Mouse (Mus musculus) lung, adult 2 months (tissue): Measurements from ENCODE around the gene Erc2.

Experiments used
- CTCF ChIP-seq: fragments of 200-500 bp; IDR thresholded peaks from 2 replicates; pipeline ENCODE4 v1.5.1; 2011; ENCODE audit warnings: mild to moderate bottlenecking, low read length, control low read depth; ENCODE audit not compliant: insufficient read depth
- POLR2A ChIP-seq: fragments of 200-500 bp; IDR thresholded peaks from 2 replicates; pipeline ENCODE4 v1.6.1; 2011; ENCODE audit warnings: low read depth, mild to moderate bottlenecking, control low read depth, low read length, borderline replicate concordance; ENCODE audit errors: extremely low read depth

GRCm38 (mm10) chr14:28072561-28072960 is 450.3 kb downstream of the Erc2 start:
- TF ChIP-seq POLR2A (no peak), CTCF (no peak)
